Mouse (Mus musculus) macrophage (primary cell): Measurements from ENCODE around the gene Ksr1. TPM values are rescaled to one million over a fixed set of nuclear protein-coding genes. Genes with fewer than 3 reads are reported as not detected.

Experiments used
- H3K27ac ChIP-seq: fragments of 350-480 bp; formaldehyde crosslinking; 2 replicates; pipeline ENCODE4 v1.9.0; 2021
- H3K36me3 ChIP-seq: fragments of 350-480 bp; formaldehyde crosslinking; 2 replicates; pipeline ENCODE4 v1.9.0; 2021; ENCODE audit errors: inconsistent target
- H3K4me3 ChIP-seq: fragments of 350-480 bp; formaldehyde crosslinking; 2 replicates; pipeline ENCODE4 v1.9.0; 2021; ENCODE audit errors: inconsistent target
- H3K79me2 ChIP-seq: fragments of 350-480 bp; formaldehyde crosslinking; 2 replicates; pipeline ENCODE4 v1.9.0; 2021; ENCODE audit errors: inconsistent target
- WGBS: methylation state at CpG from one replicate; pipeline ENCODE4 v1.1.7; 2026; ENCODE audit warnings: inconsistent platforms; ENCODE audit not compliant: missing documents; 5-methylcytosine and 5-hydroxymethylcytosine counted together
- polyA plus RNA-seq: library from polyadenylated mRNA; stranded (reverse); fragments of 250-400 nt; gene quantifications from 3 replicates; pipeline ENCODE4 v1.2.4, GENCODE M21; 2018; ENCODE audit warnings: inconsistent platforms

Gene Ksr1
- polyA plus RNA-seq, 1 experiment from 2014 or later: 2.6 TPM

DNA sequence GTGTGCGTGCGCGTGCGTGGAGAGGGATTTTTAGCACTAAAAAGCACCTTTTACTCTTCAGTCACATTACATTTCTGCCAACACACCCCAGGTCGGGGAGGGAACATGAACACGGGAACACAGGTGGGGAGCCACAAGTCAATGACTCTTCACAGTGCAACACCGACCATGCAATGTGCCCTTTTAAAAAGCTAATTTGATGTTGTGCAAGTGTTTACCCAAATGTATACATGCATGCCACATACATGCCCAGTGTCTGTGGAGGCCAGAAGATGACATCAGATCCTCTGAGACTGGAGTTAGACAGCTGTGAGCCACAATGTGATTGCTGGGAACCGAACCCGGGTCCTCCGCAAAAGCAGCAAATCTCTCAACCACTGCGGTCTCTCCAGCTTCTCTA, 42.1 kb downstream of the Ksr1 start:
- no peaks in the 10 kb centered on the region for H3K36me3 ChIP-seq
- H3K27ac ChIP-seq: no peak overlapping the region
- 98% methylated on average over 9 of the region's 11 CpGs for WGBS
- H3K4me3 ChIP-seq: no peak overlapping the region
- no peaks in the 10 kb centered on the region for H3K79me2 ChIP-seq

DNA sequence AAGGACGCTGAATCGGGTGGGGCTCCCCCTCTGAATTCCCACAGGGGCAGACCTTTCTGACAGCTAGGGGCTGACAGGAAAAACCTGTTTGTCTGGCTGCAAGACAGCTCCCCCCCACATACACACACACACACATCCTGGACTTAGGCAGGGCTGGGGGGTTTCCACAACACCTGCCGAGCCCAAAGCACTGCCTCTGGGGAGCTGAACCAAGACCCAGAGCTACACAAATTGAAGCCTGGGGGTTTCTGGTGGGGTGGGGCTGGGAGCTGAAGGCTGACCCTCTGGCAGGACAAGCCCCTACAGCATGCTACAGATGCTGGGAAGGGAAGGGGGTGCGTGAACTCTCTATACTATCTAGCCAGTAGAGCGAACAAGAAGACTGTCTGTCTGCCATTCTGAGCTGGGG, 42.7 kb downstream of the Ksr1 start:
- WGBS: 66% methylated on average over 5 of the region's 5 CpGs
- no peak overlapping the region for H3K27ac ChIP-seq
- H3K79me2 ChIP-seq: no peaks in the 10 kb centered on the region
- H3K4me3 ChIP-seq: no peak overlapping the region
- no peaks in the 10 kb centered on the region for H3K36me3 ChIP-seq

DNA sequence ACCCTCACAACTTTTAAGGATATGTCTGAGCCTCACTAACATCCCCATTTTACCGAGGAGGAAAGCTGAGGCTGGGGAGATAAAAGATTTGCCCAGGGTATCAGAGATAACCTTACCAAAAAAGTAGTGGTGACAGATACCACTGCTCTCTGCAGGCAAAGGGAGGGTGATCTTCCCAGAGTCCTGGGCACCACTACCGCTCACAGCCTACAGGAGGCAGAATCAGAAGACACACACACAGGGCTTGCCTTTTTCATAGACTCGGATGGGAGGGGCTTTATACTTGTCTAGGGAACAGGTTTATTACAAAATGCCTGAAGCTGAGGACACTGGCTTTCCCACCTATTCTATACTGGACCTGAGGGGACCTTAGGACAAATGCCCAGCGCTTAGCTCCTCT, 43.9 kb downstream of the Ksr1 start:
- Histone ChIP-seq H3K36me3 (no peaks in the 10 kb centered on the region), H3K27ac (no peak overlapping the region), H3K4me3 (no peak overlapping the region), H3K79me2 (no peaks in the 10 kb centered on the region)
- 81% methylated on average over 4 of the region's 4 CpGs for WGBS

DNA sequence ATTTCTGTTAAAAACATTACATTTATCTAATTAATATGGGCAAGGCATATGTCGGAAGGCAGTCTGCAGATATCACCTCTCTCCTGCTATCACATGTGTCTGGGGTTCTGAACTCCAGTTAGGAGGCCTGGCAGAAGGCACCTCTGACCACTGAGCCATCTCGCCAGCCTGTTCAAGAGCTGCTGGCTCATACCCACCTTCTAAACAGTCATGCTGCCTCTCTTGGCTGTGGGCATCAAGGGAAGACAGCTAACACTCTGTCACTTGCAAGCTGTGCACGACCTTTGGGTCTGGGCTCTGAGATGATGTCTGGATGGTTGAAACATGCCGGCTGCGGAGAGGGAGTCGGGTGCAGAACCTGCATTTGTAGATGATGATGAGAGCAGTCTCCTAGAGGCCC, 44.6 kb downstream of the Ksr1 start:
- H3K79me2 ChIP-seq: no peaks in the 10 kb centered on the region
- no peak overlapping the region for H3K27ac ChIP-seq
- WGBS: 94% methylated on average over 6 of the region's 6 CpGs
- H3K4me3 ChIP-seq: no peak overlapping the region
- H3K36me3 ChIP-seq: no peaks in the 10 kb centered on the region

DNA sequence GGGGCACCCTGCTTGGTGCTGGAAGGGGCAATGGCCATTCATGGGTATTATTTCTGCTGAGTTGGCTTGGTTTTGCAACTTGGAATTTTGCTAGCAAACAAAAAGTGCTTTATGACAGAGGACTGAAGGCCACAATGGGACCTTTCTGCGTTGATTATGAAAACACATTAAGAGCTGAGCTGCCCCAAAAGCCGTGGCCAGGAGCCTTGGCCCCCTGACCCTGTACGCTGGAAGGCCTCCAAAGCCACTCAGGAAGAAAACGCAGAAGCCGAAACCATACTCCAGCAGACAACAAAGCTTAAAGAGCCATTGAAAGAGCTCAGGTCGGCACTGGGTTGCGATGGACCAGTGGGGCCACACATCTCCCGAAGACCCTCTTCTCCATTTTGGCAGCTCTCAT, 47.2 kb downstream of the Ksr1 start:
- Histone ChIP-seq H3K79me2 (no peaks in the 10 kb centered on the region), H3K36me3 (no peaks in the 10 kb centered on the region), H3K4me3 (no peak overlapping the region), H3K27ac (no peak overlapping the region)
- 60% methylated on average over 8 of the region's 8 CpGs for WGBS

DNA sequence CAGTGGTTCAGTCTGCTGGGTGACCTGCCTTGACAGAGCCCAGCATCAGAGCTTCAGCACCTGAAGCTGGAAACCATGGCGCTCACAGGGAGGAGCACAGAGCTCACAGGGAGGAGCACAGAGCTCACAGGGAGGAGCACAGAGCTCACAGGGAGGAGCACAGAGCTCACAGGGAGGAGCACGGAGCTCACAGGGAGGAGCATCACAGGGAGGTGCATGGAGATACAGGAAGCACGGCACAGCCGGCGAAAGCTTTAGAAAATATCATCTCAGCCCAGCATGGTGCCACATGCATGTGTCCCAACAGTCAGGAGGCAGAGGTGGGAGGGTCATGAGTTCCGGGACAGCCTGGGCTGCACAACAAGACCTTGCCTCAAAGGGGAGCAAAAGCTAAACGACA, 48.5 kb downstream of the Ksr1 start:
- H3K27ac ChIP-seq: no peak overlapping the region
- no peak overlapping the region for H3K4me3 ChIP-seq
- WGBS: 93% methylated on average over 7 of the region's 7 CpGs
- H3K36me3 ChIP-seq: no peaks in the 10 kb centered on the region
- no peaks in the 10 kb centered on the region for H3K79me2 ChIP-seq

DNA sequence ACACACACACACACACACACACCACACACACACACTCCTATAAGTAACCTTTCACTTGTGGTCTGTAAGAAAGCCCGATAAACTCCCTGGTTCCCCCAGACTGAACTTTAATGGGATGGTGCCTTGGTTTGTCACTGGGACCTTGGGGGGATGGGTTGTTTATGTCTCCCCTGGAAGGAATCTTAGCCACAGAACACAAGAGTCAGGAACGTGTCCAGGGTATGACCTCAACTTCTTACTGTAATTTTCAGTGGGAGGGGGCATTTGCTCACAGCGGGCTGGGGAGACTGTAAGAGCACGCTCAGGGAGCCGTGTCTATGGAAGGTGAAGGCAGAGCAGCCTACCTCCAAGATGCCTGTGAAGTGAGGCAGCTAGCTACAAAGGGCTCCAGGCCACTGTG, 49.5 kb downstream of the Ksr1 start:
- 84% methylated on average over 5 of the region's 5 CpGs for WGBS
- Histone ChIP-seq H3K36me3 (no peaks in the 10 kb centered on the region), H3K27ac (no peak overlapping the region), H3K4me3 (no peak overlapping the region), H3K79me2 (no peaks in the 10 kb centered on the region)

DNA sequence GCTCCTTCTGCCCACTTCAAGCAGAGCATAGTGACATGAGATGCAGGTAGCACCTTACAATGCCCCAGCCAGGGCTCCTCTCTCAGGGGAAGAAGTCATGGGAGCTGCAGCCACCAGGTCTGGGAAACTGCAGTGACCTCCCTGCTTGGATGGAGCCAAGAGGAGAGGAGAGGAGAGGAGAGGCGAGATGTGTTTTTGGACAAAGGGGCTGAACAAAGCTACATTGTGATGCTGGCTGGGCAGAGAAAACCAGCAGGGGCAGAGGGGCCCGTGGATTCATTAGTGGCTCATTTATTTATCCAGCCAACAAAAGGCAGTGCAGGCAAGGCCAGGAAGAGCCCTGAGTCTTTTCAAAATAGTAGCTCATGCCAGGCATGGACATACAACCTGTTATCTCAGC, 50.5 kb downstream of the Ksr1 start:
- 92% methylated on average over 2 of the region's 2 CpGs for WGBS
- H3K27ac ChIP-seq: no peak overlapping the region
- no peaks in the 10 kb centered on the region for H3K36me3 ChIP-seq
- H3K4me3 ChIP-seq: no peak overlapping the region
- H3K79me2 ChIP-seq: no peaks in the 10 kb centered on the region

DNA sequence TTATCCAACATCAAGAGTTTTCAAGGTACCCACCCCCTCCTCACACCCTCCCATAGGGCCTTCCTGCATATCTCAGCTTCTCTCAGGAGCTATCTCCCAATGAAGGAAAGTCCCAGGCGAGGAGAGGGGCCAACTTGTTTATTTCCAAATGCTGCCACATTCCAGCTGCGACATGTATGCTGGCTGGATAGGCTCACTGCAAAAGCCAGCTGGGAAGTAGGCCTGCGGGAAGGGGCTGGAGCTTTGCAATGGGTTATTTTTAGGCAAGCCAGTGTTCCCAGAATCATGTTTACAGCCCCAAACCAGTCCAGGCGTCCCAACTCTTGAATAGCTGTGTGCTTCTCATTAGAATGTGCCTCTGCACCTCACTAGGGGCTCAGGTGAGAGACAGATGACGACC, 51.5 kb downstream of the Ksr1 start:
- Histone ChIP-seq H3K79me2 (no peaks in the 10 kb centered on the region), H3K27ac (no peak overlapping the region), H3K4me3 (no peak overlapping the region), H3K36me3 (no peaks in the 10 kb centered on the region)
- 92% methylated on average over 5 of the region's 5 CpGs for WGBS

DNA sequence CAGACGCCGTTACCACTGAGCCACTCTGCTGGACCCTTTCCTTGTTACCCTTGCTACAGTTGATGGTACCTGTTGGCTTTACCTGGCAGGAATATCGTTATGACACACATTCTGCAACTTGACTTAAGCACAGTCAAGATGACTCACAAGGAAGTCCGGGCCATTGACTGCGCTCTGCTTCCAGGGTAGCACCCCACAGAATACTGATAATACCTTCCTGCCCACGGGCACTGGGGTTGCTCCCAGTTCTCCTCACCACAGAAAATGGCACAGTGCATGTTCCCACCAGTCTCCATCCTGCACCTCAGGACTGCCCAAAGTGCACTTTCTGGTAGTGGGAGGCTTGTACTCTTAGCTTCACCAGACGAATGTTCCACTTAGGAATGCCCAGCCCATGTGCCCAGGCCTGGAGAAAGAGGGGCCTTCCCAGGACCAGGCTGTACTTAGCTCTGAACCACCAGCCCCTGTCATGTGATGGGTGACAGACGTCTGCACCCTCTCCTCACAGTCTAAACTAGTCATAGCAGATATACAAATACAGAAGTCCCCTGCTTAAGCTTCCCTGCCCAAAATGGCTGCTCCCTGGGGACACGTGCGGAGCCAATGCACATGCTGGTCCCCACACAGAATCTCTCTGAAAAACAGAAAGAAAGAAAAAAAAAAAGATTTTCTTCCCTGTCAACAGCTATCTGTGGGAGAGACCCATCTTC, 52.1 kb downstream of the Ksr1 start:
- Histone ChIP-seq H3K4me3 (no peak overlapping the region), H3K79me2 (no peaks in the 10 kb centered on the region), H3K36me3 (no peaks in the 10 kb centered on the region), H3K27ac (no peak overlapping the region)
- 89% methylated on average over 10 of the region's 10 CpGs for WGBS

DNA sequence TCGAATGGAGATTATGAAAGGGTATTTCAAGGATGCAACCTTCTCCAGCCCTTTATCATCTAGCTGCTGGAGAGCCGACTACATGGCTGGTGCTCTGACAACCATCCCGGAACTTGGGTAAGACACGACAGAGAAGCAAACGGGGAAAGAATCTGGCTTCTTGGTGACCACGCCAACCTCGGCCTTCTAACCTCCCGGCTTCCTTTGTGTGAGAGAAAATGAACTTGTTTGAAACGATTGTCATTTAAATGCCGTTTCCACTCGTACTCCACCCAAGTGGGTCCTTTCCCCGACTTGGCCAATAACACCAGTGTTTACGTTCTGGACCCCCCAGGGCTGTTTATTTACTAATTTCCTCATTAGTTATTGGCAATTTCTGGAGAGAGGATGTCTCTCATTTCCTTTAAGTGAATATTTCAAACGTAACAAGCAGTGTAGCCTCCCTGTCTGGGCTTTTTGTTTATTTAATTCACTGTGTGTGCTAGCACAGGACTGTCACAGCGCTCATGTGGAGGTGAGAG, 52.8 kb downstream of the Ksr1 start:
- 71% methylated on average over 15 of the region's 15 CpGs for WGBS

DNA sequence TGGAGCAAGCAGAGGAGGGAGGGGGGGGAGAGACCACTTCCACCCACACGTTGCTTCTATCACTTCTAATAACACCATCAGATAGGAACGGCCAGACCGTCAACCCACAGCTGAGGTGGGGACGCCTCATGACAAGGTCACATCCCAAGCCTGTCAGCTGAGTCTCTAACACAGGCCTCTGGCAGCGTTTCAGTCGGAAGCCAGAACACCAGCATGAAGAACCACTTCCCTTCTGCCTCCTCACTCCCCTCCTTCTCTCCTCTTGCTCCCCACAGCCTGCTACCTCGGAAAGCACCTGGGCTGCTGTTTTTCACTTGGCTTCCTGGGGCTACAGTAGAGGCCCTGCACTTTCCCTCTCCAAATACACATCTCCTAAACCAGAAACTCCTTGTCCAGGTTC, 53.4 kb downstream of the Ksr1 start:
- Histone ChIP-seq H3K27ac (no peak overlapping the region), H3K4me3 (no peak overlapping the region), H3K79me2 (no peaks in the 10 kb centered on the region), H3K36me3 (no peaks in the 10 kb centered on the region)
- WGBS: 35% methylated on average over 6 of the region's 7 CpGs

More for the DNA sequence above, 52.8 kb downstream of the Ksr1 start:
- Histone ChIP-seq H3K36me3 (no peaks in the 10 kb centered on the region), H3K79me2 (no peaks in the 10 kb centered on the region), H3K27ac (no peak overlapping the region), H3K4me3 (no peak overlapping the region)

DNA sequence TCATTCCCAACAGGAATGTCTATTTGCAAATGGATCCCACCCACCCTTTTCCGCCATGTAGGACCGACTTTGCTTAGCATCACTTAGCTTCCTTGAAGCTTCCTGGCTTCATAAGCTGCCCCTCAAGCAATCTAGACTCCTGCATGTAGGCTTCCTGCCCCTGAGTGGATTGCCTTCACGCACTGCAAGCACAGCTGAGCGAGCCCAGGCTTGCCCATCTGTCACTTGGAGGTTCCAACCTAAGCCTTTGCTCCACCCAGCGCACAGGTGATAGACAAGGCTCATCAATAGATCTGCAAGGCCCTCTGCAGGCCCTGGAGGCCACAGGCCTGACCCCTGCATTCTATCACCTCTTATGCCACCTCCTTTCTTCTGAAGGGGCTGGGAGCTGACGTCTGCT, 54.0 kb downstream of the Ksr1 start:
- Histone ChIP-seq H3K4me3 (no peak overlapping the region), H3K36me3 (no peaks in the 10 kb centered on the region), H3K79me2 (no peaks in the 10 kb centered on the region), H3K27ac (no peak overlapping the region)
- 96% methylated on average over 4 of the region's 6 CpGs for WGBS

DNA sequence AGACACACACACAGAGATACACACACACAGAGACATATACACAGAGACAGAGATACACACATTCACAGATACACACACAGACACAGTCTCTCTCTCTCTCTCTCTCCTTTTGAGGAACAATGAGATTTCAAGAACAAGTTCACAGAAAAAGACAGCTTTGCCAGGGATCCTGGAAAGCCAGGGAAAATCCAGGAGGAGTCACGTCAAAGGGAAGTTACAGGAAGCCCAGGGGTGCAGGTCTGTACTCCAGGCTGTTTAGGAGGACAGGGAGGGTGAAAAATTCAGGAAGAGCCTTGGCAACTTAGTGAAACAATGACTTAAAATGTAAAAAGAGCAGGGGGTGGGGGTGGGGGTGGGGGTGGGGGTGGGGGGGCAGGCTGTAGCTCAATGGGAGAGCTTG, 56.5 kb downstream of the Ksr1 start:
- Histone ChIP-seq H3K4me3 (no peak overlapping the region), H3K36me3 (no peaks in the 10 kb centered on the region), H3K27ac (no peak overlapping the region), H3K79me2 (no peaks in the 10 kb centered on the region)
- 83% methylated on average over 1 of the region's 1 CpGs for WGBS

DNA sequence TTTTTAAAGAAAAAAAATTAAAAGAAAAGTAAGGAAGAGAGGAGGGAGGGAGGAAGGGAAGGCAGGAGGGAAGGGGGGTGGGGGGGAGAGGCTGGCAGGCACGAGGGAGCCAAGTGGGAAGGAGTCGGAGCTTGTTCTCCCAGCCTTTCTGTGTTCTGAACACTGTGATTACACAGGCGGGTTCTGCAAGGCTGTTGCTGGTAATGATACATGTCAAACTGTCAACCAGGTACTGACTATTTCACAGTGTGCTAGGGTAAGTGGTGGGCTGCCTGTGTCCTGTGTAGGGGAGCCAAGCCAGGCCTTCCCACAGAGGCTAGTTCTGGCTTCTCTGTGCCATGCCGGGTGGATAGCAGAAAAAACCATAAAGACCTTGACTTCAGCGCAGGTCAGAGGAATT, 57.2 kb downstream of the Ksr1 start:
- no peak overlapping the region for H3K4me3 ChIP-seq
- 87% methylated on average over 4 of the region's 5 CpGs for WGBS
- H3K27ac ChIP-seq: no peak overlapping the region
- no peaks in the 10 kb centered on the region for H3K79me2 ChIP-seq
- no peaks in the 10 kb centered on the region for H3K36me3 ChIP-seq

DNA sequence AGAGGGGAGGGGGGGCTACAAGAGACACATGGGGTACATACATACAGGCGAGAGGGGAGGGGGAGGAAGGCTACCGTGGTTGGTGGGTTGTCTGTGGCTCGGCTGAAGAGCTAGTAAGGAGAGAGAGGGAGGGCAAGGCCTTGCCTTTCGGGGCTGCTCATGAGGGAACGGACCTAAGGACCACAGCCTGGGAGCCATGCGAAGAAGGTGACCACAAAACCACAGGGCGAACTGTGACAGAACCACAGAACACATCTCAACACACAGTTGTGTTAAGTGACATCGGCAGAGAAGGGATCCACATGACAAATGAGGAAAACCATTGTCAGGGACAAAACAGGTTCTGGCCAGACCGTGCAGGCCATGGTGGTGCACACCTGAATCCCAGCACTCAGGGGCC, 57.9 kb downstream of the Ksr1 start:
- no peaks in the 10 kb centered on the region for H3K79me2 ChIP-seq
- H3K27ac ChIP-seq: peak overlapping the region; percentile 41
- no peaks in the 10 kb centered on the region for H3K36me3 ChIP-seq
- H3K4me3 ChIP-seq: no peak overlapping the region
- WGBS: 15% methylated on average over 9 of the region's 9 CpGs
